Mouse (Mus musculus) common myeloid progenitor, adult 5-6 weeks (primary cell): ENCODE results near the gene Glp1r. TPM values are rescaled to one million over a fixed set of nuclear protein-coding genes. Genes with fewer than 3 reads are reported as not detected.

Source experiments
- ATAC-seq: replicated peaks from 2 replicates; pipeline ENCODE4 v1.8.0; 2016; ENCODE audit warnings: low read depth, mild to moderate bottlenecking, moderate TSS enrichment, inconsistent platforms; ENCODE audit not compliant: poor library complexity, severe bottlenecking
- total RNA-seq: library from RNA; stranded (forward); fragments of 200-1000, 187-1606 nt; gene quantifications from 2 replicates; pipeline ENCODE4 v1.2.3, GENCODE M21; 2017

The Glp1r gene
- total RNA-seq = not detected in 2 replicates

DNA sequence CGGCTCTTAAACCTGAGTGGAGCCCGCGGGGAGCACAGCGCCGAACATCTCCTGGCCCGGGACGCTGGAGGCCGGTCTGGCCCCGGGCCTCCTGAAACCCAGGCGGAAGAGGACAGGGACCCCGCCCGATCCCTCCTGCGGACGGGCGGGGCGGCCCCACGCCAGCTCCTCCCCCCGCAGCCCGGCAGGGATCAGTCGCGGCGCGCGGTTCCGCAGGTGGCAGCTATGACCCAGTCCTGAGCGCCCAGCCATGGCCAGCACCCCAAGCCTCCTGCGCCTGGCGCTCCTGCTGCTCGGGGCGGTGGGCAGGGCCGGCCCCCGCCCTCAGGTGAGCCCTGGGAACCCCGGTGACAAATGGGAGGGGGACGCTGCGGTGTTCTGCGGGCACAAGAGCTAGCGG lies at the start of gene Glp1r:
Gene Glp1r, plus strand, starts transcription at position 191 of the 400 bp plus-strand sequence.
- ATAC-seq = 0 out of 2 replicates have a peak, but pooled peaks have one; percentile 15

DNA sequence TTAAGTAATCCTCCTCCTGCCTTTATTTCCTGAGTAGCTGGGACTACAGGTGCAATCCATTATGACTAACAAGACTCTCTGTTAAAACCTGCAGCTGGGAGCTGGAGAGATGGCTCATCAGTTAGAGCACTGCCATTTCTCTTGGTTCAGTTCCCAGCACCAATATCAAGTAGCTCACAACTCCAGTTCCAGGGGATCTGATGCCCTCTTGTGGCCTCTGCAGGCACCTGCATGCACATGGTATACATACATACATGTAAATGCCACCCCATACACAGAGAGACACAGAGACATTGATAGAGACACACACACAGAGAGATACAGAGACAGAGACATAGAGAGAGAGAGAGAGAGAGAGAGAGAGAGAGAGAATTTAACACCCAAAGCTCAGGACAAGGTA lies 49.3 kb upstream of the Glp1r start:
- no peak for ATAC-seq

DNA sequence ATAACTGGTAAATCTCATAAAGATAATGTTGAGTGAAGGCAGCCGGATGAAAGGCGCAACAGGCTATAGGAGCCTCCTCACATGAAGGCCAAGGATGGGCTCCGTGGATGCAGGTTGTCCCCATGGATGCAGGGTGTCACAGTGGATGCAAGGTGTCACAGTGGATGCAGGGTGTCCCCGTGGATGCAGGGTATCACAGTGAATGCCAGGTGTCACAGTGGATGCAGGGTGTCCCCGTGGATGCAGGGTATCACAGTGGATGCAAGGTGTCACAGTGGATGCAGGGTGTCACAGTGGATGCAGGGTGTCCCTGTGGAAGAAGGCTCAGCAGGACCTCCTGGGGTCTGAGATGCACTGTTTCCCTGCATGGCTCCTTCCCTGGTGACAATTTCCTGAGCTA lies 44.3 kb upstream of the Glp1r start:
- no peak for ATAC-seq

DNA sequence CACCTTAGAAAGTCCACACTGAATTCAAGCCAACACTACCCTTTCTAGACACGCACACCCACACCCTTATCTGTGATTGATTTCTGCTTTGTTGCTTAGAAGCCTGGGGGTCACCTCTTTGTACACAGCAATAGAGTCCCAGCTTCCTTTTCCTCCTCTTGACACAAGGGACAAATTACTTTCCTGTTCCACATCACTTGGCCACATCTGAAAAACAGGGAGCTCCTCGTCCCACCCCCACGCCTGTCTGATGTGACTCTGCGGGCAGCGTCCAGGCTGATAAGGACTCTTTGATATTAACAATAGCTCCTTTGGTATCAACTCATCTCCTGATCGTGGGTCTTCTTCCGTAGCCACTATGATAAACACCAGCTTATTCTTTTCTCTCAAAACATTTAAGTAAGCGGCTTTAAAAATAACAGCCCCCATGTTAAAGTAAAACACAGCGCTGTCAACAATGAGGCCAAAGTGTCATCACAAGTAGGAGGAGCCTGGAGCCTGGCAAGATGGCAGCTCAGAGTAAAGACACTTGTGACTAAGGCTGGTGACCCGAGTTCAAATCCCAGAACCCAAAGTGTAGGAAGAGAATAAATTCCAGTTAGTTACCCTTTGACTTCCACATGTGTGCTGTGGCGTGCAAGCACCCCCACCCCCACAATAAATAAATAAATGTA lies 42.9 kb upstream of the Glp1r start:
- ATAC-seq = no peak

DNA sequence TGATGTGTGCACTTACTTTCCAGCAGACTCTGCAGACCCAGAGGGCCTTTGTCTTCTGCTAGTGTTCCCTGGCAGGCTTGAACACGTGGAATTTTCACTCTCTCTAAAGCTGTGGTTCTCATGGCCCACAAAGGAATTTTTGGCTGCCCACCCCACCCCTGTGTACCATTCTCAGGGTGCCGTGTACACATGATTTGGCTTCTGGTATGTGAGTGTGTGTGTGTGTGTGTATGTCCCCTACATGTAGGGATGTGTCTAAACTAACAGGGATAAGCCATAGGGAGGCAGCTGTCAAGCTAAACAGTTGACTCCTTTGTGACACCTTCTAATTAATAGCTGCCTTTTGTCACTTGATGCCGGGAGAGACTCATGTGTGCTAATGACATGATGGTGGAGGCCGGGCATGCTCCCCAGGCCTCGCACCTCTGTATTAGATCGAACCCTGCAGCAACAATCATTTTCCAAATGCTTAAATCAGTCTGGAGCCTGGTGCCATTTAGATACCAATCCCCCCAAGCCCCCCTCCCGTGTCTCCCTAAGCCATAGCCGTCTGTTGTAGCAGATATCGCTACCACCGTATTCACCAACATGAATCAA lies 41.5 kb upstream of the Glp1r start:
- ATAC-seq = no peak

DNA sequence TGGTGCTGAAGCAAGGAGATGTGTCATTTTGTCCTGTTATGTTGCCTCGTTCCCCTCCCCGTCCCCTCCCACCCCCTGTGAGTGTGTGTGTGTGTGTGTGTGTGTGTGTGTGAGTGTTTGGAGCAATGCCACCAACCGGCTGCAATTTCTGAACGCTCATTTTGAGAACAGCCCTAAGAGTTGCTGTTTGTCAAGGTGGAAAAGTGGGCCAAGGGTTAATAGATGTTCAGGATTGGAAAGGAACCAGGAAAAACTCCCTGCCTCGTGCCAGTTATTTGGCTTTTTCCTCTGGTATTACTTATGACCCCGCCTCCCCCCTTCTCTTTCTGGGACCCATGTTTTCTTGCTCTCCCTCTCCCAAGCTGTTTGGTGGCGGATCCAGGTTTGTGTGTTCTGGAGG lies 41.0 kb upstream of the Glp1r start:
- ATAC-seq = no peak

DNA sequence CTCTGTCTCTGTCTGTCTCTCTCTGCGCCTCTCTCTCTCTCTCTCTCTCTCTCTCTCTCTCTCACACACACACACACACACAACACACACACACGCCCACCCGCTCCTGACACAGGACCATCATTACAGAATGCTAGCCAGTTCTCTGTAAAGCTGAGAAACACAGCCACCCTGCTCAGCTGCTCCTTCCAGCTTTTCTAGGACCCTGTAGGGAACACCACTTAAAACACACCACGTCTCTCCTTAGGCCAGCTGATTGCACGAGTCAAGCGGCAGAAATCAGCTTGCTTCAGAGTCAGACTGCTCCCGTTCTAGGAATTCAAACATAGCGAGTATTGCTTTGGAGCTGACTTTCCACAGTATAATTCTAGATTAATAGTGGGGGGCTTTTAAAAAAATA lies 35.3 kb upstream of the Glp1r start:
- no peak for ATAC-seq

DNA sequence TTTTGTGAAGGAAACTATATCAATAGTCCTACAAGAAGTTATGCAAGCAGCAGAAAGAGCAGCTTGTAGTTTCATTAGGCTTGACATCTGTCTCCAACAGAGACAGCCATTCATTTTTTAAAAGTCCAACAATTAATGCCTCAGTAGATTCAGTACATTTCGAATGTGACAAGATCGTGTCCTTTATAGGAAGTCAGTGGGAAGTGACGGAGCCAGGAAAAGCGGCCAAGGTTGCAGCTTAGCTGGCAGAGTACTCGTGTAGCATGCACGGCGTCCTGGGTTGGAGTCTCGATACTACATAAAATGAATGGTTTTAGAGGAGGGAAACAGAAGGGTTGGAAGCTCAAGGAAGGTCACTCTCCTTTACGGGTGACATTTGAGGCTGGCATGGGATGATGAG lies 34.7 kb upstream of the Glp1r start:
- ATAC-seq = no peak

DNA sequence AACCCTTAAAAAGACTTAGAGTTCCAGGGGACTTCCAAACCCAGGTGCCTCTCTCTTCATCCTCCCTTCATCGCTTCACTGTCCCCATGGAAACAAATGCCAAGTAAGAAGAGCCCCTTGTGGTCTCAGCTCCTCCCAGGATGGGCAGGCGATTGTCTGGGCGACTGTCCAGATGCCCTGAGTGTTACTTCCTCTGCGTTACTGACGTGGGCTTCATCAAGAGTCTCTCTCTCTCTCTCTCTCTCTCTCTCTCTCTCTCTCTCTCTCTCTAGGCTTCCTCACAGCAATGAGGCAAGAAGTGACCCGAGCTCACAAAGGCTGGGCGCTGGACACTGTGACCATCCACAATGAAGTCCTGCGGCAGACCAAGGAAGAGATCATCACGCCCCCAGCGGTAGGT lies 30.6 kb upstream of the Glp1r start:
- 0 out of 2 replicates have a peak, but pooled peaks have one; percentile 22 for ATAC-seq

DNA sequence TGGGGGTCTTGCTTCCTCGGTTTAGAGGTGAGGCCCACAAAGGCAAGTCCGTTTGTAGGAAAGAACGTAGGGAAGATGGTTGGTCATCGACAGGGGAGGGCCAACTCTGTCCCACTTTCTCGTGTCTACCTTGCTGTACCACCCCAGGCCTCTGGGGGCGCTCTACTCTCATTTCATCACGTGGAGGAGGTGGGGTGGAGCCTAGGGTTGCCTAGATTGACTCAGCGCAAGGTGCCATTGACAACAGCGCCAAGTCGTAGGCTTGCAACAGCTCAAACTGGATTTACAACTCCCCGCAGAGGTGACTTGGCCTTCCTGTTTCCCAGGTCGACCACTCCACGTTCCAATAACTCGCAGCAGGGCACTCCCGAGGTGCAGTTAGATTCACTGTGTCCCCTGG lies 27.3 kb upstream of the Glp1r start:
- no peak for ATAC-seq

DNA sequence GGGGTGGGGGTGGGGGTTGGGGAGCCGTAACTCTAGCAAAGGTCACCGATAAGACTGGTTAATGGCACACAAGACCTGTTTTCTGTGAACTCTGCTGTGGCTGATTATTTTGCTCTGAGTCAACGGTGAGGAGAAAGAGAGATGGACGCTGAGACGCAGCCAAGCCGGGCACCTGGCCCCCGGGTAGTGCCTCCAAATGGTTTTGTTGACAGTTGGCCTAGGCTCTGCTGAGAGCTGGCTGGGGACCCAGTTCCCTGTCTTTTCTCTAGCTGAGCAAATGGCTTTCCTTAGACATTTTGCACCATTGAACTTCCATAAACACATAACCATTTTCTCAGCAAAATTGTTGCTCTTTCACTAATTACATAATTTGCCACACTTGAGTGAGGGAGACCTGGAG lies 24.2 kb upstream of the Glp1r start:
- ATAC-seq = no peak

DNA sequence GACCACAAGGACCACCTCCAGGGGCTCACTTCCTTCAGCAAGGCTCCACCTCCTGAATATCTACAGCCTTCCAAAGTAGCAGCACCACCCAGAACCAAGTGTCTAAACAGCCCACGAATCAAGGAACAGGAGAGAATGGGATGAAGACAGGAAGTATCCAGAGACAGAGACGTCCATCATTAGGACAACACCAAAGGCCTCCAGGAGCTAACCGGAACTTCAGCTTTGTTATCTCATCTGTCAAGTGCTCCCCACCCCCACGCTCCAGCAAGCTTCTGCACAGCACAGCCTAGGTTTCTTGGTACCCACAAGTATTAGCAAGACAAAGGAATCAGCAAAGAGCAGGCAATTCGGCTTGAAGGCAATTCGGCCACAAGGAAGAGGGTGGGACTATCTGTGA lies 23.0 kb upstream of the Glp1r start:
- no peak for ATAC-seq

DNA sequence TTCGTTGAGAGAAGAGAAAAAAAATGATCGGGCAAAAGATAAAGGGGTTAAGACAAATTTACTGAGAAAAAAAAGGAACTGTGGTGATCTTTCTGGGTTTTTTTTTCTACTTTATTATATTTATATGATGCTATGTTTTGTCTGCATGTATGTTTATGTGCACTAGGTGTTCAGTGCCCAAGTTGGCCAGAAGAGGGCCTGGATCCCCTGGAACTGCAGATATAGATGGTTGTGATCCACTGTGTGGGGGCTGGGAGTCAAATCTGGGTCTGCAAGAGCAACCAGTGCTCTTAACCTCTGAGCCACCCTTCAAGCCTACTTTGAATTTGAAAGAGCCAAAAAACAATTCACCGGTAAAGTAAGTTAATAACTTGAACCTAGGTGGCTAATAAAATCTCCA lies 21.2 kb upstream of the Glp1r start:
- no peak for ATAC-seq

DNA sequence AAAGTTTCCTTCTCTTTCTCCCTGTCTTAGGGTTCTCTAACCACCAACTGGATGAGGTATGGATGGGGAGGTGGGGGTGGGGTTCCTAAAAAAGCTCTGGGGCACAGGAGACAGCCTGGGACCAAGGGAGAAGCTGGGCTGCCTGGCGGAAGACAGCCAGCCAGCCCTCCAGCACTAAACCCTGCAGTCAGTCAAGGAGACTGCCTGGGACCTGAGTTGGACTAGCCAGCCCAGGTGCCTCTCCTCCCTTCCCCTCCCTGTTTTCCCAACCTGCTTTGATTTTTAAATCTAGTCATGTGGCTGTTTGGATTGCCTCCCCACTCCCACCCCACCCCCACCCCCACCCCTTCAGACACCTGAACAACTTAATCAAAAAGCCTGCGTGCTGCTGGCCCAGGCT lies 20.6 kb upstream of the Glp1r start:
- no peak for ATAC-seq

DNA sequence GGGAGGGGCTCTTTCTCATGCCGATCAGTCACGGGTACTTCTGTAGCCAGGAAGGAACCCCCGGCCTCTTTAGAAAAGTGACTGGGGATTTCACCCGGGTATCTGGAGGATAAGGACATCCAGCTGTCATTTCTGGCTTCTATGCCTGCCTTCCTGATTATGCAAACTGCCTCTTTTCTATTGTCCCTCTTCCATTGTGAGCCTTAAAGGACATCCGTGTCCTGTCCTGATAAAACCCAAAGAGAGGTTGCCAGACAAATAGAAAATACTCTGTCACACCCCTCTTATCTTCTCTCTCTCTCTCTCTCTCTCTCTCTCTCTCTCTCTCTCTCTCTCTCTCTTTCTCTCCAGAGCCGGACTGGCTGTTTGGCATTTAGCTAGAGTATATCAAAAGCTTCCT lies 19.4 kb upstream of the Glp1r start:
- no peak for ATAC-seq

DNA sequence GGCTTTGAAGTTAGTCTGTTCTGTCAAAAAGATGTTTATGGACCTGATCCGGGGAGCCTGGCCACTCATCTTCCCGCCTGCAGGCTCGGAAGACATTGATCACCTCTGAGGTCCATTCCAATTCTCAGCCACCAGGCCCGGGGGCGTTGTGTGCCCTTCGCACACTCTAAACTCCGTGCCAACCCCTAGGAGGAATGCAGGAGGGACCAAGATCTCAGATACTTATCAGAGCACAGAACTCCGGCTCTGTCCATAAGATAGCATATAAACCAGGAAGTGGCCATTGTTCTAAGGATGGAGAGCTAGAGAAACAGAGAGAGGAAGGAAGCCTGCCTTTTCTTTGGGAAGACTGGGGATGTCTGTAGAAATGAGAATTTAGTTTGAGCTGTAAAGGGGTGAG lies 18.1 kb upstream of the Glp1r start:
- no peak for ATAC-seq

DNA sequence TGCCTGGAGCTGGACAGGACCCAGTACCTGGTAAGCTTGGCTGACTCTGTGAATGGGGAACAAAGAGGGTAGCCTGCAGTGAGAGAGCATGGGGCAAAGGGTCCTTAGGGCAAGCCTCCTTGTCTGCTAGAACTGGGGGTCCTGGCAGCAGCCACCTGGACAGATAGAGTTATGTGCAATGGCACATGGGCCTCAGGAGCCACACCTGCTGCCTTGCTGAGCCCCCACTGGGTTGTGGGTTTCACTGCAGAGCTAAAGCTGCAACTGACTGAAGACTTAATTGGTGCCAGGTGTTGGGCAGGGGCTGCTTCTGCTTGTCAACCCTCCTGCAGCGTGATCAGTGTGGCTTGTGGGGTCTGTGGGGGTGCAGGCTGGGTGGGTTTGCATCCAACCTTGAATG lies 9.5 kb upstream of the Glp1r start:
- ATAC-seq = no peak

DNA sequence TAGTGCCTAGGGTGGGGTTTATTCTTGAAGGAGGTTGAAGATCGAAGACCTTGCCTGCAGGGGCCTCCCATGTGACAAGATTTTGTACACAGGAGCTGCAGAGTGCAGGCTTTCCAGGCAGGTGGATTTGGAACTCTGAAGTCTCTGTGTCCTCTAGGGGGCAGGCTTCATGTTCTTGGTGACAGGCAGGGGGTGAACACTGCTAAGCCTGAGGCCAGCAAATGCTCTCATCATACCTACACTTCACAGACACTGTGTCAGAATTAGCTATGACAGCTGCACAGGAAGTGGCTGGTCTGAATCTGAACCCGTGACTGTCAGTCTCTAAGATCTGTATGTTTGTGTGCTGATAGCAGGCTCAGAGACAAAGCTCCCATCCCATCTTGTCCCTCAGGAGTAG lies 8.9 kb upstream of the Glp1r start:
- no peak for ATAC-seq

DNA sequence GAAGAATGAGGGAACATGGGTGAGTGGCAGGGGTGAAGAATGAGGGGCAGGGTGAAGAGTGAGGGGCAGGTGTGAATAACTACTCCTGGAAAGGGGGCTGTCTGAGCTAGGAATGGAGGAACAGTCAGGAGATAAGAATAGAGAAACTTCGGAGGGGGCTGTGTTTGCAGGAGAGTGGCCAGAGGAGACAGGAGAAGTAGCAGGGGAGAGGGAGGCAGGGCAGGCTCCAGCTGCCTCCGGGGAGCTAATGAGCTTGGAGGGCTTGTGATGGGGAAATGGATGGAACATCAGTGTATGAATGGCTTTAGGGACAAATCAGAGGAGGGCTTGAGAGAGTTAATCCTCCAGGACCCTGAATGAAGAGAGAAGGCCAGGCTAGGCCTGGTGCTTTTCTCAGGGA lies 4.5 kb upstream of the Glp1r start:
- ATAC-seq = no peak

DNA sequence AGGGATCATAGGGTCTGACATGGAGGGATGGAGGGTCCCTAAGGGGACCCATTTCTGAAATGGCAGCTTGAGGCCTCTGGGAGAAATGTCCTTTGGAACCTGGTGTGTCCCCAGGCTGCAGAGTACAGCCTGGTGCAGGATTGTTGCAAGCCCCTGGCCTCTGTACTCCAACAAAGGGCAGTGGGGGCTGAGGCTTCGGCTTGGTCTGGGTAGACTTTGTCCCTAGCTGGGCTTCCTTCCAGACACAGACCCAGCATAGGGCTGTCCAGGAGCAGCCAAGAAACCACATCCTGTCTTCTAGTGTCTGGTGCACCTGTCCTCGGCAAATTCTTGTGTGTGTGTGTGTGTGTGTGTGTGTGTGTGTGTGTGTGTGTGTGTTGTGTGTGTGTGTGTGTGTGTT lies 2.5 kb downstream of the Glp1r start:
- no peak for ATAC-seq

DNA sequence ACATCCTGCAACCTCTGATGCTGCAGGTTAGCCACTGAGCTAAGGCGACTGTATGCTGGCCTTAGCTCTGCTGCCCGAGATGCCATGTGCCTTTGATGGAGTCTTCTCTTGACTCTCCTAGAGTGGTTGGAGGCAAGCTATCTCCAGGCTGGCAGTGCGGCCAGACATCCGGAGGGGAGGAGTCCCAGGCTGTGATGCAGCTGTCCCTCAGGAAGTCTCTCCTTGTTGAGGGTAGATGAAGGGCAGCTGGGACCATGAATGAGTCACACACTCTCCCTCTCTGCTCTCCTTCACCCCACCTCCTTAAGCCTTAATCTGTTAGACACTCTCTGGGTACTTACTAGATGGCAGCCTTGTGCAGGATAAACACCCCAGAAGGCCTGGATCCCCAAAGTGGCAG lies 6.0 kb downstream of the Glp1r start:
- peak; percentile 88 for ATAC-seq
